Mouse (Mus musculus): ENCODE measurements around the gene Nhej1. TPM values are rescaled to one million over a fixed set of nuclear protein-coding genes. Genes with fewer than 3 reads are reported as not detected.

Gene Nhej1
- total RNA-seq, 2 experiments from 2014 or later = 4.9 to 5.3 TPM

GRCm38 (mm10) chr1:75128641-75129040 is 3.6 kb upstream of the Nhej1 start:
- DNase-seq (ENCODE audit: low spot score) = no peak

GRCm38 (mm10) chr1:75125418-75125817 is 418 bp upstream of the Nhej1 start:
- DNase-seq (ENCODE audit: low spot score) = no peak

GRCm38 (mm10) chr1:75122211-75122610 is 2.8 kb downstream of the Nhej1 start:
- no peak for DNase-seq (ENCODE audit: low spot score)

- peak; percentile 20 for DNase-seq (ENCODE audit: low spot score)
These were observed 72.9 kb downstream of the Nhej1 start for GRCm38 (mm10) chr1:75052091-75052490.

GRCm38 (mm10) chr1:75051428-75051827 is 73.6 kb downstream of the Nhej1 start:
- no peak for DNase-seq (ENCODE audit: low spot score)

- DNase-seq (ENCODE audit: low spot score) = peak; percentile 2
These were observed 76.4 kb downstream of the Nhej1 start for GRCm38 (mm10) chr1:75048571-75048970.

GRCm38 (mm10) chr1:75048041-75048440 is 77.0 kb downstream of the Nhej1 start:
- no peak for DNase-seq (ENCODE audit: low spot score)

GRCm38 (mm10) chr1:75040429-75040828 is 84.6 kb downstream of the Nhej1 start:
- DNase-seq (ENCODE audit: low spot score) = peak; percentile 2

- DNase-seq (ENCODE audit: low spot score) = peak; percentile 13
These were observed 93.0 kb downstream of the Nhej1 start for GRCm38 (mm10) chr1:75032041-75032440.

- DNase-seq (ENCODE audit: low spot score) = no peak
These were observed 97.8 kb downstream of the Nhej1 start for GRCm38 (mm10) chr1:75027061-75027779.

- no peak for DNase-seq (ENCODE audit: low spot score)
These were observed 100.4 kb downstream of the Nhej1 start for GRCm38 (mm10) chr1:75024419-75025199.

GRCm38 (mm10) chr1:75022216-75022615 is 102.8 kb downstream of the Nhej1 start:
- DNase-seq (ENCODE audit: low spot score) = no peak

GRCm38 (mm10) chr1:75016846-75017245 is 108.2 kb downstream of the Nhej1 start:
- peak; percentile 82 for DNase-seq (ENCODE audit: low spot score)

GRCm38 (mm10) chr1:75015551-75016265 is 109.3 kb downstream of the Nhej1 start:
- DNase-seq (ENCODE audit: low spot score) = peak; percentile 4

- DNase-seq (ENCODE audit: low spot score) = no peak
These were observed 110.7 kb downstream of the Nhej1 start for GRCm38 (mm10) chr1:75014210-75014845.

GRCm38 (mm10) chr1:75010817-75011216 is 114.2 kb downstream of the Nhej1 start:
- DNase-seq (ENCODE audit: low spot score) = no peak

- no peak for DNase-seq (ENCODE audit: low spot score)
These were observed 114.8 kb downstream of the Nhej1 start for GRCm38 (mm10) chr1:75010203-75010602.

- DNase-seq (ENCODE audit: low spot score) = peak; percentile 18
These were observed 119.0 kb downstream of the Nhej1 start for GRCm38 (mm10) chr1:75006016-75006415.

GRCm38 (mm10) chr1:75001183-75001582 is 123.8 kb downstream of the Nhej1 start:
- DNase-seq (ENCODE audit: low spot score) = no peak

GRCm38 (mm10) chr1:75000496-75000895 is 124.5 kb downstream of the Nhej1 start:
- DNase-seq (ENCODE audit: low spot score) = peak; percentile 19

- no peak for DNase-seq (ENCODE audit: low spot score)
These were observed 125.8 kb downstream of the Nhej1 start for GRCm38 (mm10) chr1:74999173-74999572.

GRCm38 (mm10) chr1:74997231-74997630 is 127.8 kb downstream of the Nhej1 start:
- DNase-seq (ENCODE audit: low spot score) = no peak
